In genomic region chr9:20149706-20150105, GRCm38 (mm10) we compare ENCODE assay signal across 32 mouse cellular contexts. TPM values are rescaled to one million over a fixed set of nuclear protein-coding genes. Genes with fewer than 3 reads are reported as not detected.
A peak's percentile ranks its signal among the peaks of the same experiment; 100 is the strongest.
DNase-seq lines count a peak whose midpoint lies in the region; ATAC-seq and TF ChIP-seq lines count a peak whose summit lies in the region.
"Had no signal": no experiment of that assay in that cellular context is flagged by ENCODE, and none has a peak within 500 bp of the region (broad histone marks: within the 10 kb centered on the region; RNA-seq: fewer than 3 reads in every experiment).

No protein-coding gene starts in this region.

- DNase-seq in kidney, adult 11 months = peak; percentile 25
- no peak for DNase-seq in kidney, postnatal 14 days
- peak; percentile 69 for DNase-seq in kidney, adult 2 months
- DNase-seq in kidney, adult 9 months = peak; percentile 82
- no peak for DNase-seq in kidney, postnatal 10 days
- peak; percentile 1 for DNase-seq in liver, adult 2 months (ENCODE audit: extremely low read depth, low read depth, low spot score)
- DNase-seq in liver = no peak
- DNase-seq: adrenal gland, adult 2 months; adrenal gland, postnatal 10 days; adrenal gland, postnatal 25 days; B cell, adult 2 months; cerebellum, adult 11 months; cerebellum, adult 18-20 months; cerebellum, adult 8-10 months; cerebellum, adult 9-11 months; cerebellum, postnatal 14 days; cerebellum, postnatal 36 days; embryo, embryonic 11 days had no signal

- no peak for ATAC-seq in kidney, embryonic 15.5 days (replicated peaks; ENCODE audit: low FRiP score)
- ATAC-seq: CD4-positive, CD25-positive, alpha-beta regulatory T cell, adult 4 months; forebrain, embryonic 14.5 days had no signal

- H3K27me3 ChIP-seq in kidney, adult 2 months (replicated peaks; ENCODE audit: control insufficient read depth, insufficient read depth, low read length) = no peaks in the 10 kb centered on the region
- H3K27me3 ChIP-seq in kidney, embryonic 15.5 days = no peaks in the 10 kb centered on the region
- H3K27me3 ChIP-seq in liver, adult 2 months (ENCODE audit: control insufficient read depth, insufficient read depth, low read length) = no peaks in the 10 kb centered on the region
- H3K27me3 ChIP-seq: CH12.LX; embryonic facial prominence, embryonic 13.5 days; embryonic facial prominence, embryonic 15.5 days; forebrain, embryonic 12.5 days had no signal

- H3K9me3 ChIP-seq in kidney, embryonic 15.5 days (replicated peaks) = no peaks in the 10 kb centered on the region; the same call in 1 of the 2 replicates
- H3K9me3 ChIP-seq: embryonic facial prominence, embryonic 15.5 days; G1E had no signal

- H3K4me1 ChIP-seq in kidney, adult 2 months (ENCODE audit: control insufficient read depth, insufficient read depth, low read length) = peaks cover 3% of the 10 kb centered on the region; the same call in 1 of the 2 replicates
- no peaks in the 10 kb centered on the region for H3K4me1 ChIP-seq in kidney, embryonic 15.5 days
- no peaks in the 10 kb centered on the region for H3K4me1 ChIP-seq in liver, adult 2 months (ENCODE audit: control insufficient read depth, insufficient read depth, low read length)
- H3K4me1 ChIP-seq: embryonic facial prominence, embryonic 13.5 days; embryonic facial prominence, embryonic 15.5 days; forebrain, embryonic 10.5 days; forebrain, embryonic 12.5 days had no signal

- TF ChIP-seq CTCF in kidney, adult 2 months (conservative IDR thresholded peaks at IDR 0.05; ENCODE audit: insufficient read depth, insufficient read length, low read depth, low read length) = no peak
- TF ChIP-seq CTCF in liver, adult 2 months (IDR thresholded peaks at IDR 0.05; ENCODE audit: low read depth, low read length) = no peak

- H3K79me2 ChIP-seq in liver, adult 2 months (ENCODE audit: control insufficient read depth, insufficient read depth, low read length) = no peaks in the 10 kb centered on the region

- H3K4me3 ChIP-seq in kidney, adult 2 months (ENCODE audit: insufficient read depth, low read depth, low read length) = no peak overlapping the region
- no peak overlapping the region for H3K4me3 ChIP-seq in kidney, embryonic 15.5 days (replicated peaks)
- H3K4me3 ChIP-seq in liver, adult 2 months (ENCODE audit: insufficient read depth, low read depth, low read length) = no peak overlapping the region
- H3K4me3 ChIP-seq: embryonic facial prominence, embryonic 13.5 days; embryonic facial prominence, embryonic 15.5 days; erythroblast, embryonic 14.5 days; forebrain, embryonic 10.5 days; forebrain, embryonic 12.5 days had no signal

- no peak overlapping the region for H3K27ac ChIP-seq in kidney, adult 2 months (ENCODE audit: insufficient read depth, low read depth, low read length)
- no peak overlapping the region for H3K27ac ChIP-seq in kidney, embryonic 15.5 days
- no peak overlapping the region for H3K27ac ChIP-seq in liver, adult 2 months (replicated peaks; ENCODE audit: insufficient read depth, low read depth, low read length)
- H3K27ac ChIP-seq: embryonic facial prominence, embryonic 13.5 days; embryonic facial prominence, embryonic 15.5 days; forebrain, embryonic 10.5 days; forebrain, embryonic 12.5 days had no signal

- H3K4me2 ChIP-seq in kidney, embryonic 15.5 days = no peak overlapping the region
- H3K4me2 ChIP-seq: embryonic facial prominence, embryonic 13.5 days; embryonic facial prominence, embryonic 15.5 days; forebrain, embryonic 12.5 days had no signal

- TF ChIP-seq POLR2A in kidney, adult 2 months (IDR thresholded peaks at IDR 0.05; ENCODE audit: low read depth, low read length) = no peak
- TF ChIP-seq POLR2A in liver, adult 2 months (IDR thresholded peaks at IDR 0.05; ENCODE audit: extremely low read depth, insufficient read depth, low read length) = no peak

- no peak overlapping the region for H3K9ac ChIP-seq in kidney, embryonic 15.5 days
- H3K9ac ChIP-seq in liver, adult 2 months (ENCODE audit: low read depth, low read length) = no peak overlapping the region
- H3K9ac ChIP-seq: embryonic facial prominence, embryonic 13.5 days; embryonic facial prominence, embryonic 15.5 days; forebrain, embryonic 12.5 days had no signal

- WGBS in kidney, adult 2 months = 64% methylated on average over 3 of the region's 3 CpGs
- 87% methylated on average over 3 of the region's 3 CpGs for WGBS in kidney, embryonic 15.5 days
- 80% methylated on average over 3 of the region's 3 CpGs for WGBS in liver, adult 2 months

- H3K36me3 ChIP-seq in kidney, adult 2 months (ENCODE audit: control insufficient read depth, insufficient read depth, low read length) = no peaks in the 10 kb centered on the region
- no peaks in the 10 kb centered on the region for H3K36me3 ChIP-seq in kidney, embryonic 15.5 days
- H3K36me3 ChIP-seq in liver, adult 2 months (ENCODE audit: control insufficient read depth, insufficient read depth, low read length) = no peaks in the 10 kb centered on the region
- H3K36me3 ChIP-seq: embryonic facial prominence, embryonic 13.5 days; embryonic facial prominence, embryonic 15.5 days; forebrain, embryonic 10.5 days; forebrain, embryonic 12.5 days; G1E had no signal

RNA-seq across cellular contexts. Expression of gene Olfr869, which starts 20.9 kb away (rescaled TPM):
- not detected in 2 replicates for polyA plus RNA-seq in kidney, adult 2 months (2012; rRNA removed)
- not detected in 2 replicates for polyA plus RNA-seq in kidney, embryonic 15.5 days (2015; fragmentation: Nextera tagmentation; extraction: Ambion mirVana)
- not detected in 2 replicates for total RNA-seq in liver, adult 2 months (2014; rRNA removed)
- polyA plus RNA-seq in liver, adult 2 months (2012; rRNA removed) = not detected in 2 replicates
- total RNA-seq: adrenal gland, adult 2 months; adrenal gland, postnatal 10 days; adrenal gland, postnatal 25 days; adrenal gland, postnatal 4 days; CH12.LX; common myeloid progenitor, adult 5-6 weeks; G1E had no signal
- polyA plus RNA-seq: adrenal gland, adult 2 months; brain, embryonic 14.5 days; CD4-positive, CD25-positive, alpha-beta regulatory T cell, adult 4 months; embryonic facial prominence, embryonic 11.5 days; embryonic facial prominence, embryonic 13.5 days; embryonic facial prominence, embryonic 15.5 days; erythroblast, embryonic 14.5 days; forebrain, embryonic 10.5 days; forebrain, embryonic 12.5 days; forebrain, embryonic 14.5 days; G1E had no signal

RNA-seq across cellular contexts. Expression of gene Olfr870, which starts 24.2 kb away (rescaled TPM):
- polyA plus RNA-seq in kidney, adult 2 months (2012; rRNA removed) = not detected in 2 replicates
- polyA plus RNA-seq in kidney, embryonic 15.5 days (2015; fragmentation: Nextera tagmentation; extraction: Ambion mirVana) = not detected in 2 replicates
- not detected in 2 replicates for total RNA-seq in liver, adult 2 months (2014; rRNA removed)
- not detected in 2 replicates for polyA plus RNA-seq in liver, adult 2 months (2012; rRNA removed)
- total RNA-seq: adrenal gland, adult 2 months; adrenal gland, postnatal 10 days; adrenal gland, postnatal 25 days; adrenal gland, postnatal 4 days; CH12.LX; common myeloid progenitor, adult 5-6 weeks had no signal
- polyA plus RNA-seq: adrenal gland, adult 2 months; brain, embryonic 14.5 days; CD4-positive, CD25-positive, alpha-beta regulatory T cell, adult 4 months; embryonic facial prominence, embryonic 11.5 days; embryonic facial prominence, embryonic 13.5 days; erythroblast, embryonic 14.5 days; forebrain, embryonic 10.5 days; forebrain, embryonic 12.5 days; forebrain, embryonic 14.5 days; G1E had no signal

RNA-seq across cellular contexts. Expression of gene Olfr868, which starts 51.3 kb away (rescaled TPM):
- polyA plus RNA-seq in kidney, adult 2 months (2012; rRNA removed) = not detected in 2 replicates
- not detected in 2 replicates for polyA plus RNA-seq in kidney, embryonic 15.5 days (2015; fragmentation: Nextera tagmentation; extraction: Ambion mirVana)
- total RNA-seq in liver, adult 2 months (2014; rRNA removed) = not detected in 2 replicates
- polyA plus RNA-seq in liver, adult 2 months (2012; rRNA removed) = not detected in 2 replicates
- total RNA-seq: adrenal gland, adult 2 months; adrenal gland, postnatal 10 days; adrenal gland, postnatal 25 days; adrenal gland, postnatal 4 days; CH12.LX; common myeloid progenitor, adult 5-6 weeks had no signal
- polyA plus RNA-seq: adrenal gland, adult 2 months; brain, embryonic 14.5 days; CD4-positive, CD25-positive, alpha-beta regulatory T cell, adult 4 months; embryonic facial prominence, embryonic 11.5 days; embryonic facial prominence, embryonic 13.5 days; embryonic facial prominence, embryonic 15.5 days; erythroblast, embryonic 14.5 days; forebrain, embryonic 10.5 days; forebrain, embryonic 12.5 days; forebrain, embryonic 14.5 days; G1E had no signal

Comparison
In these comparisons a context has a peak if more than half of its experiments do, and no peak if none do; other contexts are left out.
1. DNase-seq: peak in kidney, adult 11 months (single experiment), kidney, adult 2 months (single experiment), kidney, adult 9 months (single experiment) and liver, adult 2 months (single experiment); none in kidney, postnatal 14 days (single experiment), kidney, postnatal 10 days (single experiment) and liver (single experiment).